Mouse (Mus musculus) NIH3T3 (cell line): Measurements from ENCODE around the gene Ctps2.

Experiments
- DNase-seq: peaks from one replicate; pipeline ENCODE4 v3.0.0-alpha.2; 2012; ENCODE audit warnings: low read depth

Ctps2 gene

DNA sequence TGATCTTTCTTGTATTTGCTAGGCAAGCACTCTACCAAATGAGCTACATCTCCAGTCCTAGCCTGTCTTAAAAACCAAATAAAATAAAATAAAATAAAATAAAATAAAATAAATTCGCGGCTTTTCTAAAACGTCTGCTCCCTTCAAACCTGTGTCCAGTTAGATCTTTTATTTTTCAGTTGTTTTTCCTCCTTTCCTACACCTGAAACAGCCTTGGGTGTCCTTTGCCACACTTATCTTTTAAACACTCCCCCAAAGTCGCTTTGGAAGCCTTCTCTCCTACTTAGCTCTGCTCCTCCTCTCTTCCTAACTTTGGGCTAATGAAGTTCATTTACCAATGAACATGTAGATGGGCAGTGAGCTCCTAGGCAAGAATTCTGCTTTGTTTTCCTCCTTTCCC, at the start of gene Ctps2:
Gene Ctps2, plus strand, starts transcription at position 301 of the 400 bp plus-strand sequence.
- DNase-seq, result no peak

- DNase-seq, result peak; percentile 72
Measured at GRCm38 (mm10) chrX:162868294-162868965, 32.6 kb upstream of the Ctps2 start.

DNA sequence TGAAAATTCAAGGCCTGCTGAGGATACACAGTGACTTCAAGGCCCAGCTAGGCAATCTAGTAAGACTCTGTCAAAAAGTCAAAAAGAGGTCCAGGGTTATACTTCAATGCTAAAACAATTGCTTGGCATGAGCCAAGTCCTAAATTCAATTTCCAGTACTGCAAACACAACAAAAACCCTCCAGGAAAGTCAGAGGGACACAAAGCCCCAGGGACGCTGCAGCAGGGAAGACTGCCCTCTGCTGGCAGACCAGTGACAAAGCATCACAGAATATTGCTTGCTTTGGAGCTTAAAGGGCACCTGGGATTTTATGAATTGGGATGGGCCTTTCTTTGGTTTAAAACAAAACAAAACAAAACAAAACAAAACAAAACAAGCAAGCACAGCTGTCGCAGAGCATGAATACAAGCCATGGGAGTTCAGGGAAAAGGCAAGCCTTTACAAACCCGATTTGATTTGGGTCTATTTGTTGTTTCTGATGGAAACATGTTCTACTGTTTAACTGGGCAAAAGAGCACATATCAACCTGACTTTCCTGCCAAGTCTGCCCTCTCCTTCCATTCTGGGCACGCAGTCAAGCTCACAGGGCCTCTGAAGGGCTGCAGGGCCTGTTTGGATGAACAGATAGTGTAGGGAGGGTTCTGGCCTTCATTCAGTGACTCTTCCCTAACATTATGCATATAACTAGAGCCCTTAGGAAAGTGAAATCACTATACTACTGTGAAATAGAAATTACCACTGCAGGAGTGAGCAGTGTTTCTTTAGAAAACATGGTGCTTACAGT, 29.1 kb upstream of the Ctps2 start:
- DNase-seq, result peak; percentile 56

GRCm38 (mm10) chrX:162873761-162874160, 27.3 kb upstream of the Ctps2 start:
- DNase-seq, result peak; percentile 68

DNA sequence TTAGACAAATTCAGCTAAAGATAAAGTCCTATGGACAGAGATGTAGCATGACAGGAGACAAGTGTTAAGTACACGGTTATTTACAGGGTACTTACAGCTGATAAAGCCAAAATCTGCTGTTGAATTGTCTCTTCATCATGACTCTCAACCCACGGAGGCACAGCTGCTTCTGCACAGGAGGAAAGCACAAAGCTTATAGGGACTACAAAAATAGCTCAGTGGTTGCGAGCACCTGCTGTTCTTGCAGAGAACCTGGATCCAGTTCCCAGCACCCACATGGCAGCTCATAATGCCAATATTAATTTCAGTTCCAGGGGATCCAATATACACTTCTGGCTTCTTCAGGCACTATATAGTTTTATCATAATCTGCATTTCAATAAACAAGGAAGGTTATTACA, 22.8 kb upstream of the Ctps2 start:
- DNase-seq, result no peak

- DNase-seq, result peak; percentile 90
Measured at GRCm38 (mm10) chrX:162887931-162888511, 13.0 kb upstream of the Ctps2 start, which contains the start of gene Syap1. TSS of gene Syap1 (minus strand) at chrX:162888447.

- peak; percentile 15 for DNase-seq
Measured at GRCm38 (mm10) chrX:162888575-162889223, 12.3 kb upstream of the Ctps2 start.

GRCm38 (mm10) chrX:162901371-162902039, 467 bp downstream of the Ctps2 start:
- DNase-seq, result peak; percentile 86

DNA sequence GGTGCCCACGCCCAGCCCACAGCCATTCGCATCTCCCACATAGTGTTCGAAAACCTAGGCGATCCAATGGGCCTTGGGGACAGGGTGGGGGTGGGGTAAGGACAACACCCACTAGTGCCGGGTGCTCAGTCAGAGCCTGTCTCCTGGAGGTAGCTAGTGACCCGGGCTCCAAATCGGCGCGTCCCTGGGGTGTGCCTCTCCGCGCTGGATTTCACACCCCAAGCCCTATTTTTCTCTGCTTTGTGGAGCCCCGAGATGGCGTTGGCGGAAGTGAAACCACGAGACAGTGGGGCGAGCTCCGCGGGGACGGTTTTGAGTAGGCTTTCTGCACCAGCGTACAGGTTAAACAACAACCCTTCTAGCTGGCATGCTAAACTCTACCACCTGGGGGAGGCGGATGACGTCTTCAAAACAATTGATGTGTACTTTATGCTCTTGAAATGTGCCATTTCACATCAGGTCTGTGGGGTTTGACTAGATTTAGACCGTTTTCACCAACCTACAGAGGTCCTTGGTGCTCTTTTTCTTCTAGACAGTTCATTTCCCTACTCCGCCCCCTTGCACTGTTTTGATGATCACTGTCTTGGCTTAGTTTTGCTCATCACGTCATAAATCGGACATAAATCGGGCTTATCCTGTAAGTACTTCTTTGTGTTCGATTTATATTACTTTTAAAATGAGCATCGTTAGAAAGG, 1.1 kb downstream of the Ctps2 start:
- peak; percentile 52 for DNase-seq

GRCm38 (mm10) chrX:162907554-162907953, 6.5 kb downstream of the Ctps2 start:
- DNase-seq, result no peak

- no peak for DNase-seq
Measured at GRCm38 (mm10) chrX:162913651-162914050, 12.6 kb downstream of the Ctps2 start.

- peak; percentile 70 for DNase-seq
Measured at GRCm38 (mm10) chrX:162915697-162916096, 14.7 kb downstream of the Ctps2 start.

DNA sequence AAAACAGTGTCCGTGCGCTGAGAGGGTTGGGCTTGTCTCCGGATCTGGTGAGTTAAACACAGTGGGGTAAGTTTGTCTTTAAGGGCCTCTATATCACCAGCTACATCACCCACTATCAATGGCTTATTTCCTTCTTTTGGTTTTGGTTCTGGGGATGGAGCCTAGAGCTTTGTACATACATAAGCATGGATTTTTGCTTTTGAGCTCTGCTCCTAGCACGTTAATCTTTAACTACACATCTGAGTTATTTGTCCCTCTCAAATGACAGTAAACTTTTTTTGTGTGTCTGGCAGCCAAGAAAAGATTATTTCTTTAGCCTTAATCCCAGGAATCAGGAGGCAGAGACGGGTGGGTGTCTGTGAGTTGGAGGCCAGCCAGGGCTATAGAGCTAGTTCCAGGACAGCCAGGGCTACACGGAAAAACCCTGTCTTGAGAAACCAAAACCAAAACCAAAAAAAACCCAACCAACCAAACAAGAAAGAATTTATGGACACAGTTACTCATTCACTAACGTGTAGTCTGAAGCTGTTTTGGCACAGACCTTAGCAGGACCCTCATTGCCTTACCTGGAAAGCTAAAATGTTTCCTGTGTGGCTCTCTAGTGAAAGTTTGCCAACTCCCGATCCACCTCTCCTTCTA, 20.6 kb downstream of the Ctps2 start:
- no peak for DNase-seq

DNA sequence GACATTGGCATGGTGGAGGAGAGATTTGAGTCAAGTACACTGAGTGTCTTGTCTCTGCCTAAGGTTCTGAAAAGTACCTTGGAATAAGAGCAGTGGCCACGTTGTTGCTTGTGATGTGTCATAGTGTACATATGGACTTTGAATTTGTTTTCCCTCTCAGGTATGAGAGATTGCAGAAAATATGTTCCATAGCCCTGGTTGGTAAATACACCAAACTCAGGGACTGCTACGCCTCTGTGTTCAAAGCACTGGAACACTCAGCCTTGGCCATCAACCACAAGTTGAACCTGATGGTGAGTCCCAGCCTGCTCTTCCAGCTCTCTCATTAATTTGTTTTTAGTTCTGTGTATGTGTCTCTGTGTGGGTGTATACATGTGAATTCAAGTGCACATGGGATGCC, 30.4 kb downstream of the Ctps2 start:
- no peak for DNase-seq

- no peak for DNase-seq
Measured at GRCm38 (mm10) chrX:162942027-162942426, 41.0 kb downstream of the Ctps2 start.

- DNase-seq, result peak; percentile 86
Measured at GRCm38 (mm10) chrX:162949811-162950439, 48.9 kb downstream of the Ctps2 start.

DNA sequence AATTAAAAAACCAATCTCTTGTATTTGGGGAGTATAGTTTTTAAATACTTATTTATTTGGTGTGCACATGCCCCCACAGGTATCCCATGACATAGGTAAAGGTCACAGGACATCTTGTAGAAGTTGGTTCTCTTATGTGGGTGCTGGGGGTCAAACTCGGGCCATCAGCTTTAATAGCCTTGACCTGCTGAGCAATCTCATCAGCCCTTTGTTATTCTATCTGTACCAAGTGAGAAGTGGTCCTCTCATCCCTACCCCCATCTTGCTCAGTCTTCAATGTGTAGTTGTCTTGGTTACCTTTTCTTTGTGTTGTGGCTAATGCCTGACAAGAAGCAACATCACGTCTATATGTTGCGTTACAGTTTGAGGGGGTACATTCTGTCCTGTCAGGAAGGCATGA, 56.9 kb downstream of the Ctps2 start:
- no peak for DNase-seq

GRCm38 (mm10) chrX:162963840-162964239, 62.8 kb downstream of the Ctps2 start:
- DNase-seq, result peak; percentile 19

GRCm38 (mm10) chrX:162964383-162964782, 63.3 kb downstream of the Ctps2 start, which contains the start of gene S100g:
TSS of gene S100g (minus strand) at chrX:162964599.
- peak; percentile 39 for DNase-seq

DNA sequence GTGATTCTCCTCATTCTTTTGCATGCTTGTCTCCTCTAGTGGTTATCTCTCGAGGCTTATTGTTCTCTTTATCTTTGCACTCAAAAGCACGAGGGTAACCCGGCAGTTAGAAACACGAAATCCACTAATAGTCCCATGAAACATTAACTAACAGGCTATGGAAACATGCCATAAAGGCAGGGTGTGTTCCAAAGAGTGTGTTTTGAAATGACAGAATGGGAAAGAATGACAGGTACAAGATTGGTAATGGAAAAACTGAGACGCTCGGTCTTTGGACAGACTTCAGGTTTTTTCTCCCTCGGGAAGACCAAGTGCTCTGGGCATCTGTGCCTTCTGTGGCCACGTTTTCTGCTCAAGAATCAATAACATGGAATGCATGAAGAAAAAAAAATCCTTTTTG, 66.4 kb downstream of the Ctps2 start:
- DNase-seq, result no peak
